Mouse (Mus musculus) kidney, embryonic 14.5 days (tissue): ENCODE measurements around the gene Dbp. TPM values are rescaled to one million over a fixed set of nuclear protein-coding genes. Genes with fewer than 3 reads are reported as not detected.

Experiments used
- ATAC-seq: fragments of 200-750 bp; cut with Nextera tagmentation; 2 replicates; pipeline ENCODE4 v1.8.0; 2017; ENCODE audit warnings: moderate number of reproducible peaks, mild to moderate bottlenecking, moderate TSS enrichment, moderate library complexity; ENCODE audit not compliant: low FRiP score, low TSS enrichment
- H3K27ac ChIP-seq: fragments of 300-500 bp; sonication (generic); 2 replicates; pipeline ENCODE4 v1.5.1; 2014; ENCODE audit warnings: low read depth, mild to moderate bottlenecking, low read length, moderate library complexity, mixed read lengths
- H3K27me3 ChIP-seq: fragments of 300-500 bp; sonication (generic); 2 replicates; pipeline ENCODE4 v1.6.1; 2014; ENCODE audit warnings: mild to moderate bottlenecking, low read length; ENCODE audit not compliant: control insufficient read depth, insufficient read depth
- H3K36me3 ChIP-seq: fragments of 300-500 bp; sonication (generic); 2 replicates; pipeline ENCODE4 v1.6.1; 2014; ENCODE audit warnings: low read length, mixed read lengths; ENCODE audit not compliant: control insufficient read depth, insufficient read depth
- H3K4me1 ChIP-seq: fragments of 300-500 bp; sonication (generic); 2 replicates; pipeline ENCODE4 v1.6.1; 2014; ENCODE audit warnings: low read length, mixed read lengths; ENCODE audit not compliant: control insufficient read depth, insufficient read depth
- H3K4me2 ChIP-seq: fragments of 300-500 bp; sonication (generic); replicated peaks from 2 replicates; pipeline ENCODE4 v1.6.1; 2014; ENCODE audit warnings: low read depth, mild to moderate bottlenecking, low read length
- H3K4me3 ChIP-seq: fragments of 300-500 bp; sonication (generic); 2 replicates; pipeline ENCODE4 v1.5.1; 2014; ENCODE audit warnings: mild to moderate bottlenecking, low read length
- H3K9ac ChIP-seq: fragments of 300-500 bp; sonication (generic); 2 replicates; pipeline ENCODE4 v1.6.1; 2014; ENCODE audit warnings: low read depth, mild to moderate bottlenecking, low read length, moderate library complexity
- H3K9me3 ChIP-seq: fragments of 300-500 bp; sonication (generic); 2 replicates; pipeline ENCODE4 v1.6.1; 2016; ENCODE audit warnings: low read length; ENCODE audit not compliant: control insufficient read depth
- WGBS: fragments of 180-500 bp; shearing (Covaris S2); extraction: QIAGEN DNeasy Blood & Tissue Kit; methylation state at CpG from one replicate; pipeline ENCODE4 v1.1.7; 2014; 5-methylcytosine and 5-hydroxymethylcytosine counted together
- polyA plus RNA-seq: library from polyadenylated mRNA; unstranded; fragments of >200 nt; fragmentation: Nextera tagmentation; extraction: Ambion mirVana; gene quantifications from 2 replicates; pipeline ENCODE4 v1.2.1, GENCODE M21; 2014

The Dbp gene
- polyA plus RNA-seq, 1 experiment from 2014 or later: 6.6 TPM

GRCm38 (mm10) chr7:45725151-45725550 is 20.3 kb downstream of the Dbp start:
- Histone ChIP-seq H3K4me2 (no peak overlapping the region), H3K27ac (no peak overlapping the region), H3K4me1 (no peaks in the 10 kb centered on the region), H3K36me3 (peaks cover 75% of the 10 kb centered on the region), H3K9ac (no peak overlapping the region), H3K4me3 (no peak overlapping the region), H3K27me3 (no peaks in the 10 kb centered on the region), H3K9me3 (no peaks in the 10 kb centered on the region)
- 92% methylated on average over 9 of the region's 9 CpGs for WGBS
- no peak for ATAC-seq

DNA sequence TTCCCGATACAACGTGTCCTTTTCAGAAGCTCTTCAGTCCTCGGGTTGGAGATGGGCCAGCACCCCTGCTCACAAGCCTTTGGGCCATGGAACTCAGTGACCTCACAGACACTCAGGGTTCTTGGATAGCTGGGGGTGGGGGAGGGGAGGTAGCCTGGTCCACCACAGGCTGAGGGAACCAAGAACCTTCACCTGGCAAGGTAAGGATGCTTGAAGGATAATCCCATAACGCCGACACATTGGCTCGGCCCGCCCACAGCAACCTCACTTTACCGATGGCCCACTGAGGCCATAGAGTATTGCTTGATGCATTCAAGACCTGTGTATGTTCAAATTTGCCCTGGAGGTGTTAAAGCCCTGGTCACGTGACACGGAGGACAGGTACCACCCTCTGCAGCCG is 20.8 kb downstream of the Dbp start, which contains the start of gene Spaca4:
TSS of gene Spaca4 (minus strand) at position 101 of the 400 bp plus-strand sequence.
- 93% methylated on average over 11 of the region's 11 CpGs for WGBS

GRCm38 (mm10) chr7:45726419-45726818 is 21.5 kb downstream of the Dbp start:
- 92% methylated on average over 10 of the region's 10 CpGs for WGBS

More for the DNA sequence above, 20.8 kb downstream of the Dbp start, which contains the start of gene Spaca4:
- Histone ChIP-seq H3K4me2 (no peak within 1 kb of the TSS), H3K9ac (no peak within 1 kb of the TSS), H3K9me3 (no peaks in the 10 kb centered on the region), H3K4me3 (no peak within 1 kb of the TSS), H3K36me3 (peaks cover 70% of the 10 kb centered on the region), H3K27me3 (no peaks in the 10 kb centered on the region), H3K27ac (no peak within 1 kb of the TSS), H3K4me1 (0 out of 2 replicates have a peak, but pooled peaks cover 2% of the 10 kb centered on the region)
- no peak for ATAC-seq

DNA sequence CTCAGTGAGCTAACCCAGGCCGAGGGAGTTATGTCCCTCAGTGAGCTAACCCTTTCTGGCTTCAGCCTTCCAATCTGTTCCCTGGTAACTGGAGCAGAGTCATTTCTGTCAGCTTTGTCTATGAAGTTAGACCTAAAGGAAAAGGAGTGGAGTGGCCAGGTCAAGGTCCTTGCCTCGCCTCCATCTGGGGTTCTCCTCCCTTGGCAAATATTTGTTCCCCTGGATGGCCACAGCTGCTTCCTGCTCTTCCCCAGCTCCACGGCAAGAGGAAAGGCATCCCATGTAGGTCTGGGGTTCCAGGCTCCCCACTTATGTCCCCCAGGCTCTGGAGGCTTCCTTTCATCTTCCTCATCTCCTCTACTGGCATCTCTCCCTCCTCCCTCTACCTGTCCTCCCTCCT is 22.7 kb downstream of the Dbp start:
- no peak overlapping the region for H3K4me3 ChIP-seq
- peaks cover 51% of the 10 kb centered on the region for H3K36me3 ChIP-seq
- H3K4me1 ChIP-seq: peaks cover 8% of the 10 kb centered on the region; the same call in 1 of the 2 replicates
- no peaks in the 10 kb centered on the region for H3K9me3 ChIP-seq
- no peak for ATAC-seq
- H3K27ac ChIP-seq: no peak overlapping the region
- 62% methylated on average over 3 of the region's 3 CpGs for WGBS
- no peak overlapping the region for H3K4me2 ChIP-seq
- no peaks in the 10 kb centered on the region for H3K27me3 ChIP-seq
- H3K9ac ChIP-seq: no peak overlapping the region

More at GRCm38 (mm10) chr7:45726419-45726818, 21.5 kb downstream of the Dbp start:
- no peak overlapping the region for H3K27ac ChIP-seq
- H3K27me3 ChIP-seq: no peaks in the 10 kb centered on the region
- ATAC-seq: no peak
- no peak overlapping the region for H3K9ac ChIP-seq
- H3K4me2 ChIP-seq: no peak overlapping the region
- H3K4me1 ChIP-seq: peaks cover 8% of the 10 kb centered on the region; the same call in 1 of the 2 replicates
- no peak overlapping the region for H3K4me3 ChIP-seq
- H3K36me3 ChIP-seq: peaks cover 63% of the 10 kb centered on the region
- H3K9me3 ChIP-seq: no peaks in the 10 kb centered on the region

- Histone ChIP-seq H3K4me1 (peaks cover 8% of the 10 kb centered on the region; the same call in 1 of the 2 replicates), H3K27me3 (no peaks in the 10 kb centered on the region), H3K4me3 (no peak overlapping the region), H3K36me3 (peaks cover 18% of the 10 kb centered on the region), H3K4me2 (no peak overlapping the region), H3K27ac (no peak overlapping the region; the same call in 1 of the 2 replicates), H3K9me3 (no peaks in the 10 kb centered on the region), H3K9ac (no peak overlapping the region)
- peak; percentile 44 for ATAC-seq
- 16% methylated on average over 16 of the region's 16 CpGs for WGBS
These were observed 26.0 kb downstream of the Dbp start for GRCm38 (mm10) chr7:45730727-45731431.

DNA sequence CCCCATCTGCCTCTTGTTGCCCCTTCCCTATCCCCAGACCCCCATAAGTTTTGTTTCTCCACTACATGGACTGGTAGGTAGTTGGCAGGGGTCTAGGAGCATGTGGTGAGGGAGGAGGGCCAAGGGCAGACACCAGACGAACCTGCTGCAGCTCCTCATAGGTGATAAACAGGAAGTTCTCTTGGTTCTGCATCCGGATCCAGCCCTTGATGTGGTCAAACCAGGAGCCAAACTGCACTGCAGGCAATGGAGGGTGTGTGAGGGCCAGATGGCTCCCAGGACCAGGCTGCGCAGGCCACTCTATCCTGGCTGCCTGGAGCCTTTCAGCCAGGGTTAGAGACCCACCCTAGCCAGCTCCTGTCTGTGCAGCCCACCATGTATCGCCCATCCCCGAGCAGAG is 28.6 kb downstream of the Dbp start:
- 64% methylated on average over 5 of the region's 5 CpGs for WGBS
- no peak overlapping the region for H3K4me2 ChIP-seq
- no peak overlapping the region for H3K27ac ChIP-seq

GRCm38 (mm10) chr7:45739162-45739763 is 34.4 kb downstream of the Dbp start:
- no peak overlapping the region for H3K4me2 ChIP-seq
- no peaks in the 10 kb centered on the region for H3K9me3 ChIP-seq
- H3K36me3 ChIP-seq: no peaks in the 10 kb centered on the region
- peak; percentile 83 for ATAC-seq
- H3K4me3 ChIP-seq: no peak overlapping the region
- 7% methylated on average over 9 of the region's 9 CpGs for WGBS
- H3K9ac ChIP-seq: no peak overlapping the region
- H3K27me3 ChIP-seq: no peaks in the 10 kb centered on the region
- H3K4me1 ChIP-seq: no peaks in the 10 kb centered on the region
- H3K27ac ChIP-seq: no peak overlapping the region

More for the DNA sequence above, 28.6 kb downstream of the Dbp start:
- no peak overlapping the region for H3K4me3 ChIP-seq
- H3K9me3 ChIP-seq: no peaks in the 10 kb centered on the region
- ATAC-seq: no peak
- peaks cover 8% of the 10 kb centered on the region; the same call in 1 of the 2 replicates for H3K4me1 ChIP-seq
- H3K36me3 ChIP-seq: no peaks in the 10 kb centered on the region; the same call in 1 of the 2 replicates
- no peaks in the 10 kb centered on the region for H3K27me3 ChIP-seq
- no peak overlapping the region for H3K9ac ChIP-seq

DNA sequence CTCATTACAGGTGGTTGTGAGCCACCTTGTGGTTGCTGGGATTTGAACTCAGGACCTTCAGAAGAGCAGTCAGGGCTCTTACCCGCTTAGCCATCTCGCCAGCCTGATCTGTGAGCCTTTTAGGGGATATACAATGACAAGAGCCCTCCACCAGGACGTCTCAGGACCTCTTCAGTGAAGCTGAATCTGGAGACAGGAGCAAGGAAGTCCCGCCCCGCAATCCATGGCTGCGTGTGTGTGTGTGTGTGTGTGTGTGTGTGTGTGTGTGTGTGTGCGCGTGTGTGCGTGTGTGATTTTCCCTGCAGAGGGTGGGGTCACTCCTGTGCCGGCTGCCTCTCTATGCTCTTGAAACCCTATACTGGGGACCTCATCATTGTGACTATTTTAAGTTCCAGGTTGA is 34.9 kb downstream of the Dbp start:
- peak; percentile 32; the same call in 1 of the 2 replicates for ATAC-seq
- Histone ChIP-seq H3K4me3 (no peak overlapping the region), H3K27ac (no peak overlapping the region), H3K4me1 (no peaks in the 10 kb centered on the region), H3K4me2 (no peak overlapping the region), H3K36me3 (no peaks in the 10 kb centered on the region), H3K27me3 (no peaks in the 10 kb centered on the region), H3K9ac (no peak overlapping the region), H3K9me3 (no peaks in the 10 kb centered on the region)
- 71% methylated on average over 10 of the region's 10 CpGs for WGBS

- no peaks in the 10 kb centered on the region for H3K9me3 ChIP-seq
- H3K4me1 ChIP-seq: no peaks in the 10 kb centered on the region
- H3K4me3 ChIP-seq: no peak overlapping the region
- no peak for ATAC-seq
- 94% methylated on average over 12 of the region's 12 CpGs for WGBS
- no peak overlapping the region for H3K27ac ChIP-seq
- no peak overlapping the region for H3K4me2 ChIP-seq
- H3K27me3 ChIP-seq: no peaks in the 10 kb centered on the region
- no peak overlapping the region for H3K9ac ChIP-seq
- H3K36me3 ChIP-seq: no peaks in the 10 kb centered on the region
These were observed 36.4 kb downstream of the Dbp start for GRCm38 (mm10) chr7:45741308-45741707.
